Mouse (Mus musculus) liver, embryonic 14.5 days (tissue): ENCODE results near the gene Vwa5b1. TPM values are rescaled to one million over a fixed set of nuclear protein-coding genes. Genes with fewer than 3 reads are reported as not detected.

ENCODE experiments used
- ATAC-seq: fragments of 200-750 bp; cut with Nextera tagmentation; 2 replicates; pipeline ENCODE4 v1.8.0; 2017; ENCODE audit warnings: moderate number of reproducible peaks, mild to moderate bottlenecking, moderate library complexity; ENCODE audit not compliant: insufficient read depth
- DNase-seq, 3 experiments: peaks; one replicate each; pipeline ENCODE4 v3.0.0-alpha.2; 2012 to 2013; ENCODE audit warnings: low read depth in 3 of 3, low spot score in 3 of 3
- H3K27ac ChIP-seq: fragments of 300-500 bp; sonication (generic); 2 replicates; pipeline ENCODE4 v1.5.1; 2014; ENCODE audit warnings: moderate library complexity, mild to moderate bottlenecking, control low read depth, inconsistent platforms
- H3K27me3 ChIP-seq: fragments of 300-500 bp; sonication (generic); 2 replicates; pipeline ENCODE4 v1.6.1; 2014; ENCODE audit warnings: mild to moderate bottlenecking, low read length, moderate library complexity; ENCODE audit not compliant: control insufficient read depth, insufficient read depth
- H3K36me3 ChIP-seq: fragments of 300-500 bp; sonication (generic); replicated peaks from 2 replicates; pipeline ENCODE4 v1.6.1; 2014; ENCODE audit warnings: low read depth; ENCODE audit not compliant: control insufficient read depth, insufficient read depth
- H3K4me1 ChIP-seq, 2 experiments: fragments of 200-500 bp in 1 of 2; fragments of 300-500 bp in 1 of 2; sonication (generic) in 1 of 2; replicated peaks; 2 replicates each; pipeline ENCODE4 v1.6.1; 2012 to 2014; ENCODE audit warnings: antibody characterized with exemption in 1 of 2, inconsistent platforms in 1 of 2, low read length in 1 of 2; ENCODE audit not compliant: control insufficient read depth in 2 of 2, insufficient read depth in 2 of 2
- H3K4me2 ChIP-seq: fragments of 300-500 bp; sonication (generic); 2 replicates; pipeline ENCODE4 v1.6.1; 2014; ENCODE audit warnings: low read depth, mild to moderate bottlenecking, control low read depth, moderate library complexity
- H3K4me3 ChIP-seq, 2 experiments: fragments of 200-500 bp in 1 of 2; fragments of 300-500 bp in 1 of 2; sonication (generic) in 1 of 2; 2 replicates each; pipeline ENCODE4 v1.5.1; 2012 to 2014; ENCODE audit warnings: low read depth in 2 of 2, low read length in 2 of 2, mild to moderate bottlenecking in 2 of 2, control low read depth in 1 of 2, inconsistent platforms in 1 of 2, moderate library complexity in 1 of 2; ENCODE audit not compliant: insufficient read depth in 1 of 2
- H3K9ac ChIP-seq: fragments of 300-500 bp; sonication (generic); replicated peaks from 2 replicates; pipeline ENCODE4 v1.6.1; 2014; ENCODE audit warnings: mild to moderate bottlenecking, control low read depth, moderate library complexity
- H3K9me3 ChIP-seq: fragments of 300-500 bp; sonication (generic); 2 replicates; pipeline ENCODE4 v1.6.1; 2016; ENCODE audit warnings: low read length, mixed read lengths; ENCODE audit not compliant: control insufficient read depth
- CTCF ChIP-seq: IDR thresholded peaks from 2 replicates; pipeline ENCODE4 v1.5.1; 2016; ENCODE audit warnings: antibody characterized with exemption, low read depth, control low read depth
- EP300 ChIP-seq: IDR thresholded peaks from 2 replicates; pipeline ENCODE4 v1.6.1; 2016; ENCODE audit warnings: antibody characterized with exemption, low read depth
- WGBS: fragments of 180-500 bp; shearing (Covaris S2); extraction: QIAGEN DNeasy Blood & Tissue Kit; methylation state at CpG from one replicate; pipeline ENCODE4 v1.1.7; 2014; ENCODE audit not compliant: insufficient replicate concordance; 5-methylcytosine and 5-hydroxymethylcytosine counted together
- polyA plus RNA-seq, 2 experiments: library from polyadenylated mRNA; depleted of rRNA in 1 of 2; stranded (reverse) in 1 of 2; unstranded in 1 of 2; fragments of >200 nt; fragmentation: Nextera tagmentation in 1 of 2; extraction: Ambion mirVana in 1 of 2; gene quantifications; 2 replicates each; pipeline versions ENCODE4 v1.2.1 to v1.2.3; 2012 to 2014

Vwa5b1 gene
- polyA plus RNA-seq, 2 experiments, result not detected

GRCm38 (mm10) chr4:138672160-138672559 lies 36.5 kb upstream of the Vwa5b1 start:
- no peak for ATAC-seq
- H3K27me3 ChIP-seq, result no peaks in the 10 kb centered on the region

DNA sequence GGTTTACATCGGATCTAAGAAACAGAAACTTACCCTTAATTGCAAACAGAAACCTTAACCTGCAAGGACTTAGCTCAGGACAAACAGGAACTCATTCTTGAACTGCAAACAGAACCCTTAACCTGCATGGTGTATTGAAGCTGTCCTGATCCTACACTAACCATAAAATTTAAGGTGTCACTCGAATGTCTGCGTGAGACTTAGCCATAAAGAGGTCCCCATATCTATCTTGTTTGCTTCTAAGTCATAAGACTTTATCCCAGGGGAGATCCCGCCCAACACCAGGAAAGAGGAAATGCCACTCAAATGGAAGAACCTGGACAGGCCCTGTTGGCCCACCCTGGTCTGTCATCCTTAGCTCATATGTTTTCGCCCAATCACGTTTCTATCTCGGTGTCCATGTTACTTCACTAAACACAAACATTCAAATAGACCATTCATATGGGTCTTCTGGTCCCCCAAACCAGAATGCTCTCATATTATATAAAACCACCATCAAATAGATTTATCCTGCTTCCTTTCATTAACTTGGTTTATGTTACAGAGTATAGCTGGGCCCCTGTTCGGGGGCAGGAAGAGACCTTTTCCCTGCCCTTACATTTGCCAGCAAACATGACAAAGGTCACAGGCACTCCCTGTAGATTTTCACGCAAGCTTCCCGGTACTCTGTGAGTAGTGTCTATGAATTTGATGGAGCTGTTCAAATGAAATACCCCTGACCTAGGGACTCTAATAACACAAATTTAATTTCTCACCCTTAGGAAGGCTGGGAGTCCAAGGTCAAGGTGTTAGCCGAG lies 34.6 kb upstream of the Vwa5b1 start:
- no peak overlapping the region for H3K4me3 ChIP-seq
- H3K27ac ChIP-seq, result no peak overlapping the region
- ATAC-seq (no peak), DNase-seq (no peak)
- H3K27me3 ChIP-seq, result no peaks in the 10 kb centered on the region
- no peaks in the 10 kb centered on the region for H3K4me1 ChIP-seq
- 57% methylated on average over 11 of the region's 11 CpGs for WGBS
- no peaks in the 10 kb centered on the region for H3K36me3 ChIP-seq
- H3K4me2 ChIP-seq, result no peak overlapping the region
- H3K9me3 ChIP-seq, result no peaks in the 10 kb centered on the region
- no peak overlapping the region for H3K9ac ChIP-seq
- TF ChIP-seq EP300 (no peak), CTCF (no peak)

More at GRCm38 (mm10) chr4:138672160-138672559, 36.5 kb upstream of the Vwa5b1 start:
- Histone ChIP-seq H3K9me3 (no peaks in the 10 kb centered on the region), H3K9ac (no peak overlapping the region), H3K36me3 (no peaks in the 10 kb centered on the region), H3K4me1 (no peaks in the 10 kb centered on the region), H3K4me2 (no peak overlapping the region), H3K27ac (no peak overlapping the region), H3K4me3 (no peak overlapping the region)
- TF ChIP-seq CTCF, result no peak
- TF ChIP-seq EP300, result no peak
- WGBS, result 61% methylated on average over 4 of the region's 4 CpGs
- no peak for DNase-seq

DNA sequence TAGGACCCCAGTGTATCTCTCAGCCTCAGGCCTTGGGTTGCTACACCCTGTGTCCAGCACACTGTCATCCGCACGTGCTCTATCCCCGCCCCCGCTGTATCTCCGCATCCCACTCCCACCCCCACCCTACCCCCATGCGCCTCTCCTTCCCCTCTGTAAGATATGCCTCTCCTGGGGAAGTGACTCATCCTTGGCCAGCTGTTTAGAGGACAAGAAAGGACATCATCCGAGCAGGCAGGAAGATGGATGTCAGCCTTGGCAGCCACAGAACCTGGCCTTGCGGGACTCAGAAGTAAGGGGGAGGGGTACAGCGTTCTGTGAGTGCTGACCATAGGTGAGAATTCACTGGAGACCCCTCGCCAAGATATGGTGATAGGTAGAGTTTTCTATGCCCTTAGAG lies 30.8 kb upstream of the Vwa5b1 start:
- Histone ChIP-seq H3K4me1 (no peaks in the 10 kb centered on the region), H3K27me3 (no peaks in the 10 kb centered on the region), H3K9ac (no peak overlapping the region), H3K4me2 (no peak overlapping the region), H3K27ac (no peak overlapping the region), H3K36me3 (no peaks in the 10 kb centered on the region), H3K4me3 (no peak overlapping the region), H3K9me3 (no peaks in the 10 kb centered on the region)
- WGBS, result 38% methylated on average over 10 of the region's 10 CpGs
- no peak for ATAC-seq
- no peak for TF ChIP-seq EP300
- TF ChIP-seq CTCF, result no peak
- DNase-seq, result no peak

DNA sequence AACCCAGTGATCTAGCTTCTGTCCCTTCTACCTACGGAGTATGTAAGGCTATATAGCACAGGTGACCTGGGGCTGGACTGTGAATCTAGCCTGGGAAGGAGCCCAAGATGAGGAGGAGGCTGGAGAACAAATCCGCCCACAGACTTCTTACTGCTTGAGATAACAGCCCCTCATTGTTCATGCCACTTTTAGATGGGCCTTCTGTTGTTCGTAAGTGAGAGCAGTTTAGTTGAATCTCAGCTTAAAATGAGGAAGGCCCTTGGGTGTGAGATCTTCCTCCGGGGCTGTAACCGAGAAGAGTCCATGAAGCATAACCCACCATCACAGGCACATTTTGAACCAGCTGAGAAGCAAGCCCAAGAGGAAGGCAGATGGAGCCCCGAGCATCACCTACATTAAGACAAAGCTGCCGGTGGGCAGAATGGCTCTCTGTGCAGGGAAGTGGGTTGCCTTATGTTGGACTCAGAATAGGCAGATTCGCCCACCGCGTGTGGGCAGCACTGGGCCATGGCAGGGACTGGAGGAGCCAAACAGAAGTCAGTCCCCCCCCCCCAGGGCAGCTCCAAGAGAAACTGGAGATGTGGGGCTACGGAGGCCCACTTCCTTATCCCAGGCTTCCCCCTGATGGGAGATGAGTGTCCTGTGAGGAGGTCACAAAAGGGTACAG lies 24.4 kb upstream of the Vwa5b1 start:
- H3K27ac ChIP-seq, result no peak overlapping the region
- H3K4me3 ChIP-seq, result no peak overlapping the region
- no peaks in the 10 kb centered on the region for H3K36me3 ChIP-seq
- 63% methylated on average over 11 of the region's 11 CpGs for WGBS
- no peak for DNase-seq
- TF ChIP-seq EP300, result no peak
- TF ChIP-seq CTCF, result no peak
- no peaks in the 10 kb centered on the region for H3K4me1 ChIP-seq
- H3K4me2 ChIP-seq, result no peak overlapping the region
- H3K27me3 ChIP-seq, result no peaks in the 10 kb centered on the region
- no peaks in the 10 kb centered on the region for H3K9me3 ChIP-seq
- H3K9ac ChIP-seq, result no peak overlapping the region
- ATAC-seq, result no peak

DNA sequence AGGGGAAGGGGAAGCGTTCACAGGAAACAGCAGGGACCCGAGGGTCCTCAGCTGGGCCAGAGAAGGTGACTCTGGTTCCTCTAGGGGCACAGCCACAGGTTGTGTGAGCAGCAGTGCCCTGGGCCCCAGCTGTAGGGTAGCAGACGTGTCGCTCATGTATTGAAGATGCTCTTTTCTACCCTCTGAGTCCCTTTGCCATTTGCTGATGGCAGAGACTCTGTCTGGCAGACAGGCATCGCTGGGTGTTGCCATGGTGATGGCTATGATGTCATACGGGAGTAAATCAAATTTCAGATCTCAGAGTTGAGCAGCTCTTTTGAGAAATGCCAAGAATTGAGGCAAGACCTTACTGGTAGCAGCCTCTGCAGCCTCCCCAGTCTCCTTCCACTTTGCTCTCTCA lies 17.4 kb upstream of the Vwa5b1 start:
- WGBS, result 31% methylated on average over 6 of the region's 6 CpGs

More for the DNA sequence above, 17.4 kb upstream of the Vwa5b1 start:
- DNase-seq (no peak), ATAC-seq (no peak)
- no peak overlapping the region for H3K9ac ChIP-seq
- H3K4me2 ChIP-seq, result no peak overlapping the region
- no peaks in the 10 kb centered on the region for H3K4me1 ChIP-seq
- no peak overlapping the region for H3K4me3 ChIP-seq
- no peaks in the 10 kb centered on the region for H3K36me3 ChIP-seq
- H3K27me3 ChIP-seq, result no peaks in the 10 kb centered on the region
- no peak overlapping the region for H3K27ac ChIP-seq
- no peaks in the 10 kb centered on the region for H3K9me3 ChIP-seq
- TF ChIP-seq CTCF (no peak), EP300 (no peak)
